Mouse (Mus musculus) kidney, embryonic 16.5 days (tissue): ENCODE data around the gene Tex2. TPM values are rescaled to one million over a fixed set of nuclear protein-coding genes. Genes with fewer than 3 reads are reported as not detected.
A peak's percentile ranks its signal among the peaks of the same experiment; 100 is the strongest.
"Not testable (repeated sequence)": the region's sequence is repeated elsewhere in the genome, so short reads cannot be mapped to it uniquely, and the experiment has no call there.

ENCODE experiments used
- ATAC-seq: fragments of 200-750 bp; cut with Nextera tagmentation; 2 replicates; pipeline ENCODE4 v1.8.0; 2017; ENCODE audit warnings: moderate TSS enrichment; ENCODE audit not compliant: low FRiP score, low TSS enrichment
- H3K27ac ChIP-seq: fragments of 300-500 bp; sonication (generic); 2 replicates; pipeline ENCODE4 v1.5.1; 2014; ENCODE audit warnings: low read length
- H3K27me3 ChIP-seq: fragments of 300-500 bp; sonication (generic); 2 replicates; pipeline ENCODE4 v1.6.1; 2014; ENCODE audit warnings: low read length, control low read depth, mixed read lengths; ENCODE audit not compliant: insufficient read depth
- H3K36me3 ChIP-seq: fragments of 300-500 bp; sonication (generic); 2 replicates; pipeline ENCODE4 v1.6.1; 2014; ENCODE audit warnings: low read length, control low read depth, mixed read lengths; ENCODE audit not compliant: insufficient read depth
- H3K4me1 ChIP-seq: fragments of 300-500 bp; sonication (generic); 2 replicates; pipeline ENCODE4 v1.6.1; 2014; ENCODE audit warnings: low read length, control low read depth, mixed read lengths; ENCODE audit not compliant: insufficient read depth
- H3K4me2 ChIP-seq: fragments of 300-500 bp; sonication (generic); replicated peaks from 2 replicates; pipeline ENCODE4 v1.6.1; 2014; ENCODE audit warnings: low read depth, low read length
- H3K4me3 ChIP-seq: fragments of 300-500 bp; sonication (generic); 2 replicates; pipeline ENCODE4 v1.5.1; 2014; ENCODE audit warnings: mild to moderate bottlenecking, low read length
- H3K9ac ChIP-seq: fragments of 300-500 bp; sonication (generic); replicated peaks from 2 replicates; pipeline ENCODE4 v1.6.1; 2014; ENCODE audit warnings: low read length
- H3K9me3 ChIP-seq: fragments of 300-500 bp; sonication (generic); 2 replicates; pipeline ENCODE4 v1.6.1; 2016; ENCODE audit warnings: low read length, control low read depth
- WGBS: fragments of 180-500 bp; shearing (Covaris S2); extraction: QIAGEN DNeasy Blood & Tissue Kit; methylation state at CpG from one replicate; pipeline ENCODE4 v1.1.7; 2014; 5-methylcytosine and 5-hydroxymethylcytosine counted together
- polyA plus RNA-seq: library from polyadenylated mRNA; unstranded; fragments of >200 nt; fragmentation: Nextera tagmentation; extraction: Ambion mirVana; gene quantifications from 2 replicates; pipeline ENCODE4 v1.2.1, GENCODE M21; 2015

The Tex2 gene
- polyA plus RNA-seq, 1 experiment from 2014 or later = 10.3 TPM

DNA sequence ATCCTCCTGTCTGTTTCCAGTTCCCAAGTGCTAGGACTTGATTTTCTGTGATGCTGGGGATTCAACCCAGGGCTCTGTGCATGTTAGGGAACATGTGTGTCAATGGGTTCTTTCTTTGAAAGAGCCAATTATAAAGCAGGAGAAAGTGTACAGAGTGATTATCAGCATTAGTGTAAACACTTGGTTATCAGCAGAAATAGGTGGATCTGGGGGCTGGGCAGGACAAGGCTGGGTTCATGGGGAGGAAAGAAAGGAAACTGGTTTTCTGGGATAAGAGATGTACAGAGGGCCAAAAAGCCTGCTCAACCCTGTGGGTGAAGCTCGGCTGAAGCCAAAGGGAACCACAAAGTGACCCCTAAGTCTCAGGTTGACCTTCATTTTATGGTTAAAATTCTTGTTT lies 28.4 kb upstream of the Tex2 start:
- H3K4me2 ChIP-seq = no peak overlapping the region
- no peak overlapping the region for H3K27ac ChIP-seq
- no peak for ATAC-seq
- 59% methylated on average over 1 of the region's 1 CpGs for WGBS
- H3K36me3 ChIP-seq = no peaks in the 10 kb centered on the region
- H3K9ac ChIP-seq = no peak overlapping the region
- H3K27me3 ChIP-seq = no peaks in the 10 kb centered on the region
- H3K4me1 ChIP-seq = peaks cover 23% of the 10 kb centered on the region
- no peaks in the 10 kb centered on the region for H3K9me3 ChIP-seq
- H3K4me3 ChIP-seq = no peak overlapping the region

DNA sequence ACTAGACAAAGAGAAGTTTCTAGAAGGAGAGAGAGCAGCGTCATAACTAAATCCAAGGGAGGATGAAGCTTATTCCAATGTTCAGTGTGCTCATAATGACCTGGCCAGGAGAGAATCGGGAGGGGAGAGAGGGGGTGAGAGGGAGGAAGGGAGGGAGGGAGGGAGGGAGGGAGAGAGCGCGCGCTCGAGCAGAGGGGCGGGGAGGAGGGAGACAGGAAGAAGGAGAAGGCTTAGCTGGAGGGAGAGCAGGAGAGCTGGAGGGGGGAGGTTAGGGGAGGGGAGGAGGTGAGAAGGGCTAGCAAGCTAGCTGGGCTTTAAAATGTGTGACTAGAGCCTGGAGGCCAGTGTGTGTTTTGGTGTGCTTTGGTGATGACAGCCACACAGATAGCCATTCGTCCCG lies 26.8 kb upstream of the Tex2 start:
- H3K4me3 ChIP-seq = no peak overlapping the region
- WGBS = 27% methylated on average over 5 of the region's 9 CpGs
- ATAC-seq = no peak
- no peaks in the 10 kb centered on the region for H3K9me3 ChIP-seq
- H3K27ac ChIP-seq = no peak overlapping the region
- peak overlapping the region; percentile 15; the same call in 1 of the 2 replicates for H3K4me2 ChIP-seq
- H3K27me3 ChIP-seq = no peaks in the 10 kb centered on the region
- H3K9ac ChIP-seq = no peak overlapping the region; the same call in 1 of the 2 replicates
- no peaks in the 10 kb centered on the region for H3K36me3 ChIP-seq
- peaks cover 23% of the 10 kb centered on the region for H3K4me1 ChIP-seq

DNA sequence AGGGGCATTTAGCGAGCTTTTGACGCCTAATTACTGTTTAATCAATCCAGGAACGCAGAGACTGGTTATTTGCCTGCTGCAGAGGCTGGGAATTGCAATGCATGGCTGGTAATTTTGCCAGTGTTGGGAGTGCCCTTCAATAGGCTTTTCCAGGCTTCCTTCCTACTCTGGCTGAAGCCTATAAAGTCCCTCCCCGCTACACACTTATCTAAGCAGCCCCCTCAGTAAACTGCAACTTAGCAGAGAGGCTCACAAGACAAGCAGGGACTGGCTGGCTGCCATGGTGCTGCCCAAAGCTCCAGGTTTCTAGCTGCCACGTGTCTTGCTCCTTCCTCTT lies 26.1 kb upstream of the Tex2 start:
- ATAC-seq = no peak
- 24% methylated on average over 5 of the region's 5 CpGs for whole genome bisulfite sequencing
- H3K4me2 ChIP-seq = no peak overlapping the region

DNA sequence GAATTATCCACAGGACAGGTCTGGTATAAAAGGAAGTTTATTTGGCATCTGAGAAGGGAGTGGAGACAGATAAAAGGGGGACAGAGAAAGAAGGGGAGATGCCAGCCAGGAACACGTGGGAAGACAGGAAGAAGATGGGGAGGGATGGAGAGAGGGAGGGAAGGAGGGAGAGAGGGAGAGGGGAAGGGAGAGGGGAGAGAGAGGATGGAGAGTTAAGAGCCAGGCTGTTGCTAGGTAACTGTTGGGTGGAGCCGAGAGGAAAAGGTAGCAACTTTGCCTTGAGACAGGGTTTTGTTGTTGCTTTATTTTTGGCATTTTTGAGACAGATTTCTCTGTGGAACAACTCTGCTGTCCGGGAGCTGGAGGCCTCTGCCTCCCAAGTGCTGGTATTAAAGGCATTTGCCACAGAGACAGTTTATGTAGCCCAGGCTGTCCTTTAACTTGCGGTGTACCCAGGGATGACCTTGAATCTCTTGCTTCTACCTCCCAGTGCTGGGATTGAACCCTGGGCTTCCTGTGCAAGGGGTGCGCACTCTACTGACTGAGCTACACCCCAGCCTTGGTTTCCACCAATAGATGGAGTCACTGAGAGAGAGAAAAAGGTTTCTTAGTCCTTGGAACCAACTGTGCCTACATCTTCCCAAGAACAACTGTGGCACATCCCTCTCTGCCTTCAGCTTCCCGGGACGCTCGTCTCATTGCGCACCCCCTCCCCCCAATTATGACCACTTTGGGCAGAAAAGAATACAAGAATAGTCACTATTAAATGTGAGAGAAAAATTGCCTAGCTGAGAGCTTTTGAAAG lies 25.5 kb upstream of the Tex2 start:
- Histone ChIP-seq H3K27ac (no peak overlapping the region), H3K27me3 (no peaks in the 10 kb centered on the region)

More for the DNA sequence above, 26.1 kb upstream of the Tex2 start:
- H3K4me1 ChIP-seq = peaks cover 23% of the 10 kb centered on the region
- H3K27ac ChIP-seq = no peak overlapping the region
- no peaks in the 10 kb centered on the region for H3K9me3 ChIP-seq
- no peak overlapping the region for H3K9ac ChIP-seq
- H3K4me3 ChIP-seq = no peak overlapping the region
- H3K36me3 ChIP-seq = no peaks in the 10 kb centered on the region
- H3K27me3 ChIP-seq = no peaks in the 10 kb centered on the region

DNA sequence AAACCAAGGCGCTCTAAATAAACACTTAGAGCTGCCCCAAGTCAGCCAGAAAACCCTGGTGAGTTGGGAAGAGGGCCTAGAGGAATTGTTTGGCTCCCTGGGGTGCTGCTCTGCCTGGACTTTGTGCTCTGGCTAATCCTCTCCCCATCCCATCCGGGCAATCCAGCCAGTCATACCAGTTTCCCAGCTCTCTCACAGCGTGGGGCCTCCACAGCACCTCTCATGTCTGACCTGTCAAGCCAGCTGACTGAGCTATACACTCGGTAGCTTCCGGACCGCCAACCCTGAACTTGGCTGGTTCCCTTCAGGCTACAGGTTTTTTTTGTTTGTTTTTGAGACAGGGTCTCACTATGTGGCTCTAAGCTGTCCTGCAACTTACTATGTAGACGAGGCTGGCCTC lies 24.5 kb upstream of the Tex2 start:
- Histone ChIP-seq H3K36me3 (no peaks in the 10 kb centered on the region), H3K27ac (no peak overlapping the region), H3K9me3 (peaks cover 5% of the 10 kb centered on the region), H3K4me1 (peaks cover 23% of the 10 kb centered on the region), H3K9ac (peak overlapping the region; percentile 5; the same call in 1 of the 2 replicates), H3K27me3 (no peaks in the 10 kb centered on the region), H3K4me2 (no peak overlapping the region), H3K4me3 (no peak overlapping the region)
- no peak for ATAC-seq
- 27% methylated on average over 7 of the region's 7 CpGs for WGBS

More for the DNA sequence above, 25.5 kb upstream of the Tex2 start:
- no peak overlapping the region for H3K4me2 ChIP-seq
- H3K4me1 ChIP-seq = peaks cover 23% of the 10 kb centered on the region
- H3K4me3 ChIP-seq = no peak overlapping the region
- H3K9ac ChIP-seq = no peak overlapping the region
- 47% methylated on average over 9 of the region's 9 CpGs for WGBS
- no peaks in the 10 kb centered on the region for H3K9me3 ChIP-seq
- ATAC-seq = no peak
- H3K36me3 ChIP-seq = no peaks in the 10 kb centered on the region

DNA sequence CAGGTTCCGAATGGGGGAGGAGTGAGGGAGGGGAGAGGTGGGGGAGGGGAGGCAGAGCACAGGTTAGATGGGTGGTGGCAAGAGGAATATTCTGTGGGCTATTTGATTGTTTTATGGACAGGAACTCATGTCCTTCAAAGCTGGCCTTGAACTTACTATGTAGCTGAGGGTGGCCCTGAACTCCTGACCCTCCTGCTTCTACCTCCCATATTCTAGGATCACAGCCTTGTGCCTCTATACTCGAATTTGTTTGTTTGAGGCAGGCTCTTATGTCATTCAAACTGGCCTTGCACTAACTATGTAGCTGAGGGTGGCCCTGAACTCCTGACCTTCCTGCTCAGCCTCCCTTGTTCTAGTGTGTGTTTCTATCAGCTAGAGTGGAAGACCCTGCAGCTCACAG lies 22.7 kb upstream of the Tex2 start:
- no peaks in the 10 kb centered on the region for H3K36me3 ChIP-seq
- whole genome bisulfite sequencing = 37% methylated on average over 2 of the region's 2 CpGs
- H3K9ac ChIP-seq = no peak overlapping the region
- H3K27ac ChIP-seq = no peak overlapping the region
- no peak for ATAC-seq
- H3K4me2 ChIP-seq = no peak overlapping the region
- peaks cover 5% of the 10 kb centered on the region for H3K9me3 ChIP-seq
- H3K4me3 ChIP-seq = no peak overlapping the region
- H3K27me3 ChIP-seq = no peaks in the 10 kb centered on the region
- peaks cover 23% of the 10 kb centered on the region for H3K4me1 ChIP-seq

DNA sequence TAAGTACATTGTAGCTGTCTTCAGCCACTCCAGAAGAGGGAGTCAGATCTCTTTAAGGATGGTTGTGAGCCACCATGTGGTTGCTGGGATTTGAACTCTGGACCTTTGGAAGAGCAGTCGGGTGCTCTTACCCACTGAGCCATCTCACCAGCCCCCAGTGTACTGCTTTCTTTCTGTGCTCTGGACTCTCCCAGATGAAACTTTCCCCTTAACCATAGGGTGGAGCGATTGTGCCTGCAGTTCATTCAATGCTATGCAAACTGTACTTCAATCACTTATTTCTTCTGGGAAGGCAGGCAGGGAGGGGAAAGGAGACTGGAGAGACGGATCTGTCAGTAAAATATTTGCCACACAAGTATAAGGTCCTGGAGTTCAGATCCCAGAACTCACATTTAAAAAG lies 21.0 kb upstream of the Tex2 start:
- H3K4me3 ChIP-seq, H3K36me3 ChIP-seq, H3K9ac ChIP-seq, H3K9me3 ChIP-seq, H3K4me2 ChIP-seq, H3K4me1 ChIP-seq, H3K27me3 ChIP-seq, H3K27ac ChIP-seq, ATAC-seq: not testable (repeated sequence)
- 87% methylated on average over 3 of the region's 3 CpGs for WGBS

DNA sequence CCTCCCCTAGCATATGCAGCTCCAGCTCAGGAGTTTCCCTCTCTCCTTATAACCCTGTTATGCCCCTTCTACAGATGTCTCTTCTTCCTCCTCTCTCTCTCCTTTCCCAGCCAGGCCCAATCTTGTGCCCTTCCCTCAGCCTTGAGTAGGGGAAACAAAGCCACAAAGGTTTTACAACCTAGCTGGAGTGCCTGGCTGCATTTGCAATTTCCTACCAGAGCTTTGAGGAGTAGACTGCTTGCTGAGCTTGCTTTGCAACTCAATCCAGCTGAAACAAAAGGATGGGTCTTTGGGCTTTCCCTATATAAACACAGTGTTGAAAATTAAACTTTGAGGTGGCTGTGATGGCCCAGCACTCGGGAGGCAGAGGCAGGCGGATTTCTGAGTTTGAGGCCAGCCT lies 20.2 kb upstream of the Tex2 start:
- H3K4me3 ChIP-seq = no peak overlapping the region
- H3K27ac ChIP-seq = no peak overlapping the region
- H3K4me2 ChIP-seq = no peak overlapping the region
- 86% methylated on average over 2 of the region's 2 CpGs for WGBS
- peaks cover 10% of the 10 kb centered on the region for H3K4me1 ChIP-seq
- H3K27me3 ChIP-seq = no peaks in the 10 kb centered on the region
- H3K36me3 ChIP-seq = no peaks in the 10 kb centered on the region
- ATAC-seq = no peak
- H3K9ac ChIP-seq = no peak overlapping the region
- H3K9me3 ChIP-seq = peaks cover 5% of the 10 kb centered on the region

DNA sequence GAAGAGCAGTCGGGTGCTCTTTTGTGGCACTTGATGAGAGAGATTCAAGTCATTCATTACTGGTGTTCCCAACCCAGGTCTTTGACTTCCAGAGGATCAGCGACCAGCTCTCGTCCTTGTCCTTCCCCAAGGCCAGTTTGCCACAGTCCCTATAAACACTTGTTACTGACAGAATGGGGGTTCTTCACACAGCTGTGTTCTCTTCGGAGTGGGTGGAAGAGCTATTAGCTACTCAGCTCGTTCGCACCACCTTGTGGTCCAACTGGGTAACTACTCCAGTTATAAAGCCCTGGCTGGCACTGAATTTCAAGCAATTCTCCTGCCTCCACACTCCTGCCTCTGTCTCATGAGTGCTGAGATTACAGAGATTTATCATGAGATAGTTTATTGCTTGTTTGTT lies 14.5 kb upstream of the Tex2 start:
- 0 out of 2 replicates have a peak, but pooled peaks have one; percentile 46 for ATAC-seq
- H3K27ac ChIP-seq = no peak overlapping the region
- H3K36me3 ChIP-seq = no peaks in the 10 kb centered on the region
- H3K4me3 ChIP-seq = no peak overlapping the region
- no peak overlapping the region for H3K4me2 ChIP-seq
- no peak overlapping the region for H3K9ac ChIP-seq
- H3K27me3 ChIP-seq = no peaks in the 10 kb centered on the region
- H3K4me1 ChIP-seq = no peaks in the 10 kb centered on the region
- no peaks in the 10 kb centered on the region for H3K9me3 ChIP-seq
- WGBS = 18% methylated on average over 6 of the region's 6 CpGs

DNA sequence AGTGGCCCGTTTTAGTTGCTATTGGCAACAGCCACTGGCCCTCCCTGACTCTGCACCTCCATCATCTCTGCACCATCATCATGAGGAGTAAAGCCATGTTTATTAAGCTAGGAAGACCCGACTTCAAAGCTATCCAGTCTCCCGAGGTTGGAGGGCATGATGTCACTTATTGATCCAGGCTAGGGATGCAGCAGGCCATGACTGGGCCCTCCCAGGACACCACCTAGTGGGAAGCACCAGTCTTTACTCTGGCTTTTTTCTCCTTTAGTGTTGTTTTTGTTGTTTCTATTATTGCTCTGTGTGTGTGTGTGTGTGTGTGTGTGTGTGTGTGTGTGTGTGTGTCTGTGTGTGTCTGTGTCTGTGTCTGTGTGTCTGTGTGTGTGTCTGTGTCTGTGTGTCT lies 12.4 kb upstream of the Tex2 start:
- no peak overlapping the region for H3K9ac ChIP-seq
- 41% methylated on average over 3 of the region's 3 CpGs for WGBS
- H3K4me2 ChIP-seq = no peak overlapping the region
- no peaks in the 10 kb centered on the region for H3K36me3 ChIP-seq
- H3K27ac ChIP-seq = no peak overlapping the region
- ATAC-seq = no peak
- no peaks in the 10 kb centered on the region for H3K9me3 ChIP-seq
- H3K4me1 ChIP-seq = no peaks in the 10 kb centered on the region
- H3K27me3 ChIP-seq = no peaks in the 10 kb centered on the region
- H3K4me3 ChIP-seq = no peak overlapping the region
